Mouse (Mus musculus) small intestine, adult 2 months (tissue): ENCODE data around the gene Itsn2.

Experiments used
- CTCF ChIP-seq: fragments of 200-500 bp; IDR thresholded peaks from 2 replicates; pipeline ENCODE4 v1.5.1; 2012; ENCODE audit warnings: low read depth, mild to moderate bottlenecking, control low read depth, inconsistent platforms, low read length, moderate library complexity, mixed read lengths; ENCODE audit not compliant: insufficient replicate concordance, insufficient read length; ENCODE audit errors: extremely low read depth
- POLR2A ChIP-seq: fragments of 200-500 bp; IDR thresholded peaks from 2 replicates; pipeline ENCODE4 v1.6.1; 2012; ENCODE audit warnings: low read depth, mild to moderate bottlenecking, control low read depth, inconsistent platforms, low read length, moderate library complexity

- no peak for TF ChIP-seq CTCF
- TF ChIP-seq POLR2A: no peak
Observed at GRCm38 (mm10) chr12:4624201-4624600, 31.8 kb downstream of the Itsn2 start.
